Mouse (Mus musculus): ENCODE results near the gene Adarb2.

Gene Adarb2

GRCm38 (mm10) chr13:8680470-8681129, 477.9 kb downstream of the Adarb2 start:
- DNase-seq (ENCODE audit: low spot score) = no peak

DNA sequence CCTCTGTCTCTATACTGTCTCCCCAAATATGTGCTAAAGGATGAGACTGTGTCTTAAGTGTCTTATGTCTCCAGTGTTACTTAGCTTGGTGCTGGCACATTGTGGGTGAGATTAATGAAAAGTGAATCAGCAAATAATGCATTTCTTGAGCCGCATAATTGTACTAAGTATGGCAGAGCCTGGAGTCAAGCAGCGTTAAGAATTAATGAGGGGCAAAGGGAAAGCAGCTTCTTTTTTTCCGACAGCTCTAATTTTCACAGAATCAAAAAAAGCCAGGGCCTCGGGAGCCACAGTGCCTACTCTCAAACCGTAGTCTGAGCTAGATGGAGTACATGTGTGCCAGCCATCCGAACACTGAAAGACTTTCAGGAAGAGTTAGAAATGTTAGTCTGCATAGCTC, 488.8 kb downstream of the Adarb2 start:
- no peak for DNase-seq (ENCODE audit: low spot score)

- no peak for DNase-seq (ENCODE audit: low spot score)
These were observed 490.1 kb downstream of the Adarb2 start for GRCm38 (mm10) chr13:8692787-8693186.

- no peak for DNase-seq (ENCODE audit: low spot score)
These were observed 495.8 kb downstream of the Adarb2 start for GRCm38 (mm10) chr13:8698451-8698850.

DNA sequence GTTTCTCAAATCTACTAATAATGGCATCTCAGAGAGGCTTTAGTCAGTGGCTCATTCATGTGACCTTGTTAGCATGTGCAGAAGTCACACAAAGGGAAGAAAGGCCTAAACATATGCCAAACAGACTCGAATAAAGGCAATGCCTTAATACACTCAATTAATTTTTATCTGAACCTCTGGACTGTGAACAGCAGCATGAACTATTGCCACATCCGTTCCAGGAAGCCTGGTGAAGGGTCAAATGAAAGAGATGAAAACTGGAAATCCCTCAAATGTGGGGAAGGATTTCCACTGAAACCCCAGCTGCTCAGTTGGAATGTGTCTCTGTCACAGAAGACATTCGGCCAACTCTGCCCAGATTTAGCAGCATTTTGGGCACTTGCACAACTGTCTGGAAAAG, 497.2 kb downstream of the Adarb2 start:
- DNase-seq (ENCODE audit: low spot score) = no peak

GRCm38 (mm10) chr13:8700981-8701380, 498.3 kb downstream of the Adarb2 start:
- DNase-seq (ENCODE audit: low spot score) = no peak

- no peak for DNase-seq (ENCODE audit: low spot score)
These were observed 502.6 kb downstream of the Adarb2 start for GRCm38 (mm10) chr13:8705296-8705695.

- DNase-seq (ENCODE audit: low spot score) = no peak
These were observed 510.7 kb downstream of the Adarb2 start for GRCm38 (mm10) chr13:8713377-8713776.

DNA sequence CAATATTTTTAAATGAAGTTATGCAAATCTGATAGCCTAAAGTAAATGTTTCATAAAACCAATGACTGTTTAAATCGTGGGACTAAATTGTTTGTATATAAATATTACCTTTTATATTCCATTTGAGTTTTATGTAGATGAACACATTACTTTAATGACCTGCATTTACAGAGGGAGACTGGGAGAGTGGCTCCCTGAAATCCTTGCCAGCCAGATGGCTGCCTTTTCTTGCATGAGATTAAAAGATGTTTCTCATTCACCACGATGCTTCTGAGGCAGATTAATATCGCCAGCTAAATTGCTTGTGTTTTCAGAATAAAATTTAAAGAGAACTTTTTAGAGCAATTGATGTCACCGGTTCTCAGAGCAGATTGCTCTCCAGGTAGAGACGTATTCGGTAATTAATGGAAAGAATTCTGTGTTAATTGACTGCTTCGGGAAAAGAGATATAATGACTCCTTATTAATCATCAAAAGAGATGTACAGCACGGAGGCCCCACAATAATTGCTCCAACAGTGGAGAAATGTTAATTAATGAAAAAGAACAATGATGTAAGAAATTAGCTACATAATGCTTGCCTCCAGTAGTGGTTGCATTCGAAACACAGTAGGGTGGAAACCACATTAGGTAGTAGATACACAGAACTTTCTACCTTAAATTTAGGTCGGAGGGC, 527.4 kb downstream of the Adarb2 start:
- DNase-seq (ENCODE audit: low spot score) = no peak

GRCm38 (mm10) chr13:8737139-8737865, 534.6 kb downstream of the Adarb2 start:
- no peak for DNase-seq (ENCODE audit: low spot score)

- no peak for DNase-seq (ENCODE audit: low spot score)
These were observed 540.1 kb downstream of the Adarb2 start for GRCm38 (mm10) chr13:8742792-8743191.

DNA sequence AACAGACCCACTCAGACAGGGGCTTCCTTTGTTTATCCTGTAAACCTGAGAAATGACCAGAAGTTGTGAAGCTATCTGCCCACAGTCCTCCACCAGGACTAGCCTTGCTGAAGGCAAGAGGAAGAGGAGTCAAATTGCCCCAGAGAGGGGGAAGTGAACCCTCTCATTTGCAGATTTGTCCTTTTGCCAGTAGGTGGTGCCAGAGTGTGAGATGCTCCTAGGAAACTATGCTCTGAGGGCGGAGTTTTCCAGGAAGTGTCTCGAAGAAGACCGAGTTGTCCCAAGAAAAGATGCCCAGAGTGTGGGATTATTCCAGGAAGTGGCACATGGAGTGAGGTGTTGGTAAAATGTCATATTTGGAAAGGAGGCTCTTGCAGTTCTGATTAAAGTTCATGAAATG, 541.9 kb downstream of the Adarb2 start:
- no peak for DNase-seq (ENCODE audit: low spot score)

DNA sequence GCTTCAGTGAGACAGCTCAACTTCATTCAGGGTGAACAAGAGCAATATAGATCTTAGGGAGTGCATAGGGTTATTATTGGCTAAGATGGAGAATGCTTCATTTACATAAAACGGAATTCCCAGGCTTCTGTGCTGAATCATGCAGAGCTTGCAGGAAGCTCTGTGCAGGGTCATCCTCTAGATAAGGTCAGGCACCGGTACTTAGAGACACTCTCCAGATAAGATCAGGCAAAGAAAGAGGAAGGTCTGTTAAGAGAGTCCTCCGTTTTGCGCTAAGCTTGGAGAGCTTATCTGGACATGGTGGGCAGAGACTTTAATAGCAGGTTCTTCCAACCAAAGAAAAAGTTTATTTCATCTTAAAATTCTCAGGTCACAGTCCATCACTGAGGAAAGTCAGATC, 542.9 kb downstream of the Adarb2 start:
- no peak for DNase-seq (ENCODE audit: low spot score)

- DNase-seq (ENCODE audit: low spot score) = no peak
These were observed 546.8 kb downstream of the Adarb2 start for GRCm38 (mm10) chr13:8749451-8749850.

GRCm38 (mm10) chr13:8760940-8761339, 558.3 kb downstream of the Adarb2 start:
- no peak for DNase-seq (ENCODE audit: low spot score)

DNA sequence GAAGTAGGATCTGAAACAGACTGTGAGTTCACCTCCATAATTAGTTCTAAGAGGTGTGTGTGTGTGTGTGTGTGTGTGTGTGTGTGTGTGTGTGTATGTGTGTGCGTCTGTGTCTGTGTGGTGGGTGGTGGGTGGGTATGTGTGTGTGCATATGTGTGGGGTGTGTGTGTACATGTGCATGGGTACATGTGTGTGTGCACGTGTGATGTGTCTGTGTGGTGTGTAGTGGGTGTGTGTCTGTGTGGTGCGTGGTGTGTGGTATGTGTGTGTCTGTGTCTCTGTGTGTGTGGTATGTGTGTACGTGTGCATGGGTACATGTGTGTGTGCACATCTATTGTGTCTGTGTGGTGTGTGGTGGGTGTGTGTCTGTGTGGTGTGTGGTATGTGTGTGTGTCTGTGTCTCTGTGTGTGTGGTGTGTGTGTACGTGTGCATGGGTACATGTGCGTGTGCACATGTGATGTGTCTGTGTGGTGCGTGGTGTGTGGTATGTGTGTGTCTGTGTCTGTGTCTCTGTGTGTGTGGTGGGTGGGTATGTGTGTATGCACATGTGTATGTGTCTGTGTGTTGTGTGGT, 567.1 kb downstream of the Adarb2 start:
- no peak for DNase-seq (ENCODE audit: low spot score)

GRCm38 (mm10) chr13:8770616-8771015, 568.0 kb downstream of the Adarb2 start:
- no peak for DNase-seq (ENCODE audit: low spot score)

DNA sequence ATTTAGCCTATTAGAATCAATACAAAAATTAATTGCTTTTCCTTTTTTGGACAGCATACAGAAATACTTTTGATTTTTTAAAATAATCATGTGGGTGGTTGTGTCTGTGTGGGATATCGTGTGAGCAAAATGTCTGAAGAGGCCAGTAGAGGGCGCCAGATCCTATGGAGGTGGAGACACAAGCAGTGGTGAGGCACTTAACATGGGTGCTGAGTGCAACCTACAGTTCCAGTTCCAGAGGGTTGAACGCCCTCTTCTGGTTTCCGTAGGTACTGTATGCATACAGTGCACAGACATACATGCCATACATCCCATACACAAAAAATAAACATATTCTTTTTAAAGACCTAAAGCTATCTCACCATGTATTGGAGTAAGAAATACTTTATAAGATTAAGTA, 577.8 kb downstream of the Adarb2 start:
- peak; percentile 71 for DNase-seq (ENCODE audit: low spot score)

DNA sequence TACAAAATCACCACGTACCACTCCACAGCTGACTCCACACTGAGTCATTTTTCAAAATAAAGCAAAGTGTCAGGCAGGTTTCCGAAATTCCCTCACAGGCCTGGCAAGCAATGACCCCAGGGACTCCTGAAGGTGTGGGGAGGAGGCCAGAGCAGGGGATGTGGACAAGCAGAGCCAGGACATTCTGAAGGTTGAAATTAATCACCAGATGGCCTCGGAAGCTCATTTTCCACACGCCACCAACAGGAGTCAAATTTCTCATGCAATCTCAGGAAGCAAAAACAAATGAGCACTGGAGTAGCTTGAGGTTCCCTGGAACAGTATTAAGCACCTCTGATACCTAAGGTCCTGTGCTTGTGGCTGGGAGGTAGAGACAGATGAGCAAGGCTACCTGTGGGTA, 580.0 kb downstream of the Adarb2 start:
- no peak for DNase-seq (ENCODE audit: low spot score)

GRCm38 (mm10) chr13:8783686-8784307, 581.1 kb downstream of the Adarb2 start:
- DNase-seq (ENCODE audit: low spot score) = no peak

DNA sequence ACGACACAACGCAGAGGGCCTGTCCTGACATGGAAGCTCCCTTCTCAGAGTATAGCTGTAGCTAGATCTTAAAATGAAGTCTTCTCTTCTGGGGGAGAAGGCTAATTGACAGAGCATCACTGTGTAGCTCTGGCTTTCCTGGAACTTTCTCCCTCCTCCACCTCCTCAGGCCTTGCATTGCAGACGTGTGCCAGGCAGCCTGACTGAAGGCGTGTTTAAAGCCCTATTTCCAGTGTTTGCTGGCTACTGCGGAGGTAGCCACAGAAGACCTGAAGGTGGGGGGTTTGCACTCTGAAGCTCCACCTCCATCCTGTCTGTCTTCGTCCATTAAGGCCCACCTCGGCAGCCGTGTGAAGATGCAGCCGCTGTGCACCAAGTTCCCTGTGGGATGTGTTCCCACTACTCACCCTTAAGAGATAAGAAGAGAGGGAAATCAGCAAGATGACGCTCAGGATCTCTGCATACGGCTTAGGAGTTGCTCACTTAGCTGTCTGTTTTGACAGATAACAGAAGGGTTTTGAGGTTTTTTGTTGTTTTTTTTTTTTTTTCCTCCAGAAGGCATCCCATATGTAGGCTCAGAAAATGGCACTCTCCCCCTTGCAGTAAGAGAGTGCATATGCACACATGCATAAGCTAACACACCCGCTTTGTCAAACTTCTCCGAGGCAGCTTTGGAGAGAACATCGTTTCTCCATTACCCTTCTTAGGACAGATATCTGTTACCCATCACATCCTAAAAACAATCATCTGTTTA, 581.8 kb downstream of the Adarb2 start:
- DNase-seq (ENCODE audit: low spot score) = no peak

DNA sequence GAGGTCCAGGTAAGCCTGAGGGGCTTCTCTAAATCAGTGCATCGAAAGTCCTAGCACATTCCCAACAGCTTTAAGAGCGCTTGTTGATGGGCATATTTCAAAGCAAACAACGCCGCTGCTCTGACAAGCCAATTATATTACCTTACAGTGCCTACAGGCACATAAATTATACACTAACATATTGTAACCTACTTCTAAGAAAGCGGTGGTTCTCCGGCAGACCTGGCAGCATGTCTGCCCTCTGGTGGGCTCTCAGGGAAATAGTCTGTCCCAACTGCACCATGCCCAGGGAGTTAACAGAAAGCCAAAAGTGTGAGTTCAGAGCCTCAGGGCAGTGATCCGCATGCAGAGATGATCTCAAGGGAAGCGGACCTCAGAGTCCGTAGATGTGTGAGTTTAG, 582.5 kb downstream of the Adarb2 start:
- DNase-seq (ENCODE audit: low spot score) = peak; percentile 54
